Mouse (Mus musculus) hindbrain, embryonic 14.5 days (tissue): ENCODE data around the gene Dnaja3. TPM values are rescaled to one million over a fixed set of nuclear protein-coding genes. Genes with fewer than 3 reads are reported as not detected.
A peak's percentile ranks its signal among the peaks of the same experiment; 100 is the strongest.

Source experiments
- ATAC-seq: fragments of 200-750 bp; cut with Nextera tagmentation; 2 replicates; pipeline ENCODE4 v1.8.0; 2017; ENCODE audit warnings: moderate number of reproducible peaks, mild to moderate bottlenecking, moderate TSS enrichment, moderate library complexity; ENCODE audit not compliant: low FRiP score
- DNase-seq: peaks from one replicate; pipeline ENCODE4 v3.0.0-alpha.2; 2015; ENCODE audit warnings: low spot score
- H3K27ac ChIP-seq: fragments of 300-500 bp; sonication (generic); 2 replicates; pipeline ENCODE4 v1.5.1; 2014; ENCODE audit warnings: mild to moderate bottlenecking, moderate library complexity
- H3K27me3 ChIP-seq: fragments of 300-500 bp; sonication (generic); 2 replicates; pipeline ENCODE4 v1.6.1; 2014; ENCODE audit warnings: mild to moderate bottlenecking, low read length, mixed read lengths; ENCODE audit not compliant: control insufficient read depth, insufficient read depth
- H3K36me3 ChIP-seq: fragments of 300-500 bp; sonication (generic); replicated peaks from 2 replicates; pipeline ENCODE4 v1.6.1; 2014; ENCODE audit not compliant: control insufficient read depth, insufficient read depth
- H3K4me1 ChIP-seq: fragments of 300-500 bp; sonication (generic); replicated peaks from 2 replicates; pipeline ENCODE4 v1.6.1; 2014; ENCODE audit warnings: antibody characterized with exemption, low read length, mixed read lengths; ENCODE audit not compliant: control insufficient read depth, insufficient read depth
- H3K4me2 ChIP-seq: fragments of 300-500 bp; sonication (generic); replicated peaks from 2 replicates; pipeline ENCODE4 v1.6.1; 2014; ENCODE audit warnings: mild to moderate bottlenecking, moderate library complexity
- H3K4me3 ChIP-seq: fragments of 300-500 bp; sonication (generic); replicated peaks from 2 replicates; pipeline ENCODE4 v1.5.1; 2014; ENCODE audit warnings: mild to moderate bottlenecking, low read length
- H3K9ac ChIP-seq: fragments of 300-500 bp; sonication (generic); 2 replicates; pipeline ENCODE4 v1.6.1; 2014
- H3K9me3 ChIP-seq: fragments of 300-500 bp; sonication (generic); 2 replicates; pipeline ENCODE4 v1.6.1; 2016; ENCODE audit warnings: low read length; ENCODE audit not compliant: control insufficient read depth
- WGBS: fragments of 180-500 bp; shearing (Covaris S2); extraction: QIAGEN DNeasy Blood & Tissue Kit; methylation state at CpG from one replicate; pipeline ENCODE4 v1.1.7; 2014; 5-methylcytosine and 5-hydroxymethylcytosine counted together
- polyA plus RNA-seq: library from polyadenylated mRNA; unstranded; fragments of >200 nt; fragmentation: Nextera tagmentation; extraction: Ambion mirVana; gene quantifications from 2 replicates; pipeline ENCODE4 v1.2.1, GENCODE M21; 2014

The Dnaja3 gene
- polyA plus RNA-seq, 1 experiment from 2014 or later = 54.6 TPM

- Histone ChIP-seq H3K27me3 (no peaks in the 10 kb centered on the region), H3K9ac (no peak overlapping the region), H3K4me3 (no peak overlapping the region), H3K4me1 (0 out of 2 replicates have a peak, but pooled peaks cover 8% of the 10 kb centered on the region), H3K9me3 (no peaks in the 10 kb centered on the region), H3K4me2 (no peak overlapping the region), H3K27ac (no peak overlapping the region), H3K36me3 (peaks cover 53% of the 10 kb centered on the region)
- 81% methylated on average over 10 of the region's 10 CpGs for WGBS
- no peak for DNase-seq
- no peak for ATAC-seq
These were observed 14.9 kb downstream of the Dnaja3 start for GRCm38 (mm10) chr16:4654706-4655105.

DNA sequence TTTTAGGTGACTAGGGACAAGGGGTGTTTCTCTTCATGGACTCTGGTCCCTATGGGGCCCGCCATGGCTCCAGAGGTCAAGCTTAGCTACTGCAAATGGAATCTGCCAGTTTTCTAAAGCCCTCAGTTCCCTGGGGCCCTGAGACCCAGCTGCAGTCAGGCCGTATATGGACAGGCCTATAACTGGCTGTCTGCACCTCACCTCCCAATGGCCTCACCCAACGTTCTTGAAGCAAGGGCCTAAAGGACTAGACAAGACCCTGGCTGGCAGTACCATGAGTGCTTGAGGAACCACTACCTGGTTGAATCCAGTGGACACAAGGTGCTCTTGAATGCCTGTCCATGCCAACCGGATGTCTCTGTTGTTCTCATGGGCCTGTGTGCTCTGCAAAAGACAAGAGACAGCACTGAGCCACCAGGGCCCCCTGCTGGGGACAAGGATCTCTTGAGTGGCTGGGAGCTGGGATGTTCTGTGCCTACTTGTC lies 15.5 kb downstream of the Dnaja3 start:
- Histone ChIP-seq H3K4me2 (no peak overlapping the region), H3K4me3 (no peak overlapping the region), H3K27ac (no peak overlapping the region), H3K27me3 (no peaks in the 10 kb centered on the region), H3K9me3 (no peaks in the 10 kb centered on the region), H3K36me3 (peaks cover 48% of the 10 kb centered on the region), H3K4me1 (0 out of 2 replicates have a peak, but pooled peaks cover 8% of the 10 kb centered on the region), H3K9ac (no peak overlapping the region)
- no peak for DNase-seq
- WGBS = 71% methylated on average over 4 of the region's 4 CpGs
- ATAC-seq = no peak

- Histone ChIP-seq H3K4me3 (no peak overlapping the region), H3K9me3 (no peaks in the 10 kb centered on the region), H3K27ac (no peak overlapping the region), H3K9ac (no peak overlapping the region), H3K4me1 (0 out of 2 replicates have a peak, but pooled peaks cover 8% of the 10 kb centered on the region), H3K36me3 (peaks cover 48% of the 10 kb centered on the region), H3K4me2 (no peak overlapping the region), H3K27me3 (no peaks in the 10 kb centered on the region)
- ATAC-seq (no peak), DNase-seq (no peak)
- WGBS = 52% methylated on average over 11 of the region's 11 CpGs
These were observed 16.2 kb downstream of the Dnaja3 start for GRCm38 (mm10) chr16:4655764-4656570.

- DNase-seq (no peak), ATAC-seq (no peak)
- no peak overlapping the region for H3K4me3 ChIP-seq
- H3K27me3 ChIP-seq = no peaks in the 10 kb centered on the region
- H3K9me3 ChIP-seq = no peaks in the 10 kb centered on the region
- no peak overlapping the region for H3K4me2 ChIP-seq
- H3K36me3 ChIP-seq = peaks cover 48% of the 10 kb centered on the region
- no peak overlapping the region for H3K9ac ChIP-seq
- 78% methylated on average over 9 of the region's 9 CpGs for WGBS
- H3K27ac ChIP-seq = no peak overlapping the region
- 0 out of 2 replicates have a peak, but pooled peaks cover 8% of the 10 kb centered on the region for H3K4me1 ChIP-seq
These were observed 16.8 kb downstream of the Dnaja3 start for GRCm38 (mm10) chr16:4656571-4657081.

DNA sequence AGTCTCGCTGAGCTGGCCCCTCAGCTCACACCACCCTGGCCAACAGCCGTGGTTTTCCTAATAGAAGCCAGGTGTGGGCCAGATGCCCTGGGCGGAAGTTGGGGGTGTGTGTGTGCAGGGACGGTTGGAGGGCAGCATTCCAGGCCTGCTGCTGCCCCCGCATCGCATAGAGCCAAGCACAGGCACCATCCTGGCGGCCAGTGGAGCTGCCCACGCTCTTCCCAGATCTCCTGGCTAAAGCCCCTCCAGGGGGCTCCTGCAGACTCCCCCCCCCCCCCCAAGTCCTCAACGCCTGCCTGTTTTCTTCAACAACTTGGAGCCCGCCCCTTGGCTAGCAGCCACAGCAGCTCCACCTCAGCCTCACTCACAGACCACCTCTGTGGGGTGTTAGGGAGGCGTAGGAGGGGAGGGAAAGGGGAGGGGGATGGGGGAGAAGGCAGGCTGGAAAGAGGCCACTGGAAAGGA lies 19.0 kb downstream of the Dnaja3 start:
- Histone ChIP-seq H3K9me3 (no peaks in the 10 kb centered on the region), H3K4me3 (no peak overlapping the region), H3K36me3 (peaks cover 44% of the 10 kb centered on the region), H3K27me3 (no peaks in the 10 kb centered on the region), H3K4me1 (0 out of 2 replicates have a peak, but pooled peaks cover 8% of the 10 kb centered on the region), H3K4me2 (no peak overlapping the region), H3K9ac (no peak overlapping the region), H3K27ac (peak overlapping the region; percentile 21; the same call in 1 of the 2 replicates)
- ATAC-seq = peak; percentile 58; the same call in 1 of the 2 replicates
- WGBS = 23% methylated on average over 11 of the region's 11 CpGs
- no peak for DNase-seq

DNA sequence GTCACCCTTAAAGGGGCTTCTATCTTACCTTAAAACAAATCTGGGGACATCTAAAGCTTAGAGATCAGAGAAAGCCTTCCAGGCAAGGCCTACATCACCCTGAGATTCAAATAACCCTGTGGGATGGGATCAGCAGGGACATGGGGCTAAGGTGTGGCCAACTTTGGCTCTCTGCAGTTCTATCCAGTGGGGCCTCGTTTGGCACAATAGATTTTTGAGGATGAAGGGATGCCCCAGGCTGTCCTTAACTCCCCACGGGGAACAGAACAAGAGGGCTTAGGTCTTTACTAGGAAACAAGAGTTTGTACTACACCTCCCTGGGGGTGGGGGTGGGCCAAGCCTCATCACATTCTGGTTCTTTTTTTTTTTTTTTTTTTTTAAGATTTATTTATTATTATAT lies 19.5 kb downstream of the Dnaja3 start:
- H3K4me1 ChIP-seq = 0 out of 2 replicates have a peak, but pooled peaks cover 8% of the 10 kb centered on the region
- H3K4me2 ChIP-seq = no peak overlapping the region
- no peak overlapping the region for H3K4me3 ChIP-seq
- H3K9ac ChIP-seq = no peak overlapping the region
- H3K27ac ChIP-seq = 0 out of 2 replicates have a peak overlapping the region, but pooled peaks have one; percentile 38
- no peaks in the 10 kb centered on the region for H3K27me3 ChIP-seq
- no peaks in the 10 kb centered on the region for H3K9me3 ChIP-seq
- DNase-seq (no peak), ATAC-seq (no peak)
- peaks cover 42% of the 10 kb centered on the region for H3K36me3 ChIP-seq
- 26% methylated on average over 2 of the region's 2 CpGs for WGBS

DNA sequence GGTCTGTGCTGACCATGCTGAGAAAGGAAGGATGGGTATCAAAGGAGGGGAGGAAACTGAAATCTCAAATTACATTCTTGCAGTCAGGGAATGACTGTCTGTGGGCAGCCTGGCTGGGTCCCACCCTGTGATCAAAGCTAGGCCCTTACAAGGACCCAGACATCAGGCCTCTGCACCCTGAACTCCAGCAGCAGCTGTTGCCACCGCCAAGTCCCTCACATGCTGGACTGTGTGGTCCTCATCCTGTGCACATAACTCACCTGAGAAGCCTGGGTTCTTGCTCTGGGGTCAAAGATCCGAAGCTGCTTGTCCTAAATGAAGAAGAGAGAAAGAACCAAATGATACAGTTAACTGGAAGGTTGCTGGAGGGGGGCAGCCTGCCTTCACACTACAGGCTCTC lies 21.8 kb downstream of the Dnaja3 start:
- Histone ChIP-seq H3K9me3 (no peaks in the 10 kb centered on the region), H3K36me3 (peaks cover 49% of the 10 kb centered on the region), H3K4me2 (no peak overlapping the region), H3K27me3 (no peaks in the 10 kb centered on the region), H3K9ac (no peak overlapping the region), H3K4me3 (no peak overlapping the region), H3K27ac (no peak overlapping the region), H3K4me1 (0 out of 2 replicates have a peak, but pooled peaks cover 8% of the 10 kb centered on the region)
- DNase-seq (no peak), ATAC-seq (no peak)
- WGBS = 70% methylated on average over 2 of the region's 2 CpGs

DNA sequence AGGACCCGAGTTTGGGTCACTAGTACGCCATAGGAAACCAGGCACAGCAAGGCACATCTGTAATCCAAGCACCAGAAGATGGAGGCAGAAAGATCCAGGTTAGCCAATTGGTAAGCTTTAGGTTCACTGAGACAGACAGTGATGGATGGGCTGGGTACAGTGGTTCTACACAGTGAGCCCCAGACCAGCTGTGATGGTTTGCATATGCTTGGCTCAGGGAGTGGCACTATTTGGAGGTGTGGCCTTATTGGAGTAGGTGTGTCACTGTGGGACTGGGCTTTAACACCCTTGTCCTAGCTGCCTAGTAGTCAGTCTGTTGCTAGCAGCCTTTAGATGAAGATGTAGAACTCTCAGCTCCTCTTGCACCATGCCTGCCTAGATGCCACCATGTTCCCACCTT lies 24.0 kb downstream of the Dnaja3 start:
- no peak for ATAC-seq
- H3K9me3 ChIP-seq = no peaks in the 10 kb centered on the region
- H3K4me2 ChIP-seq = no peak overlapping the region
- peaks cover 61% of the 10 kb centered on the region for H3K36me3 ChIP-seq
- 84% methylated on average over 2 of the region's 2 CpGs for WGBS
- H3K27me3 ChIP-seq = no peaks in the 10 kb centered on the region
- H3K4me3 ChIP-seq = no peak overlapping the region
- H3K9ac ChIP-seq = no peak overlapping the region
- no peak overlapping the region for H3K27ac ChIP-seq
- no peak for DNase-seq
- H3K4me1 ChIP-seq = 0 out of 2 replicates have a peak, but pooled peaks cover 6% of the 10 kb centered on the region

DNA sequence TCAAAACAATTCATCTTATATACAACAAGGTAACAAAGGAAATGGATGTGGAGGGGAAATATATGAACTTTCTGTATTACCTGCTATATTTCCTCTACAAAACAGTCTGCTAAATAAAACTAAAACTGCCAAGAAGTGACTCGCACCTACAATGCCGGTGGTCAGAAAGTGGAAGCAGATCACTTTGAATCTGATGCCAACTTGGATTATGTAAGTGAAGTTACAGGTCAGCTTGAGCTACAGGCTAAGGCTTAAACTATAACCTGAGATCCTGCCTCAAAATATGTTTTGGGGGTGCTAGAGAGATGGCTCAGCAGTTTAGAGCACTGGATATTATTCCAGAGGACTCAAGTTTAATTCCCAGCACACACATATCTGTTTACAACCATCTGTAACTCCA lies 25.9 kb downstream of the Dnaja3 start:
- Histone ChIP-seq H3K27me3 (no peaks in the 10 kb centered on the region), H3K9me3 (no peaks in the 10 kb centered on the region), H3K36me3 (peaks cover 72% of the 10 kb centered on the region), H3K9ac (no peak overlapping the region), H3K4me2 (no peak overlapping the region), H3K4me3 (no peak overlapping the region), H3K4me1 (no peaks in the 10 kb centered on the region), H3K27ac (no peak overlapping the region)
- DNase-seq (no peak), ATAC-seq (no peak)
- 98% methylated on average over 2 of the region's 2 CpGs for whole genome bisulfite sequencing
